Mouse (Mus musculus) cerebellum, adult 2 months (tissue): Measurements from ENCODE around the gene Gabra1. TPM values are rescaled to one million over a fixed set of nuclear protein-coding genes. Genes with fewer than 3 reads are reported as not detected.

Experiments used
- DNase-seq, 2 experiments: peaks; one replicate each; pipeline ENCODE4 v3.0.0; 2021
- H3K27ac ChIP-seq: fragments of 200-500 bp; 2 replicates; pipeline ENCODE4 v1.5.1; 2012; ENCODE audit warnings: low read length, control low read depth, inconsistent platforms; ENCODE audit not compliant: insufficient read depth
- H3K27me3 ChIP-seq: fragments of 200-500 bp; 2 replicates; pipeline ENCODE4 v1.6.1; 2012; ENCODE audit warnings: inconsistent platforms, mild to moderate bottlenecking, low read length, moderate library complexity; ENCODE audit not compliant: control insufficient read depth, insufficient read depth
- H3K4me1 ChIP-seq: fragments of 200-500 bp; 2 replicates; pipeline ENCODE4 v1.6.1; 2011; ENCODE audit warnings: low read length; ENCODE audit not compliant: control insufficient read depth, insufficient read depth
- H3K4me3 ChIP-seq: fragments of 200-500 bp; replicated peaks from 2 replicates; pipeline ENCODE3; 2011; ENCODE audit warnings: mild to moderate bottlenecking, low read depth, low read length, control low read depth; ENCODE audit not compliant: insufficient read depth
- CTCF ChIP-seq: fragments of 200-500 bp; IDR thresholded peaks from 2 replicates; pipeline ENCODE4 v1.5.1; 2011; ENCODE audit warnings: low read depth, mild to moderate bottlenecking, control low read depth, low read length, moderate library complexity, borderline replicate concordance; ENCODE audit not compliant: insufficient read depth
- POLR2A ChIP-seq: fragments of 200-500 bp; IDR thresholded peaks from 2 replicates; pipeline ENCODE4 v1.6.1; 2011; ENCODE audit warnings: low read length, control low read depth, borderline replicate concordance; ENCODE audit not compliant: insufficient read depth
- WGBS: fragments of 180-500 bp; shearing (Covaris S2); methylation state at CpG from one replicate; pipeline ENCODE4 v1.1.7; 2018; 5-methylcytosine and 5-hydroxymethylcytosine counted together
- polyA plus RNA-seq: library from polyadenylated mRNA; depleted of rRNA; stranded (reverse); fragments of >200 nt; gene quantifications from 2 replicates; pipeline ENCODE4 v1.2.3, GENCODE M21; 2012; rRNA removed

The Gabra1 gene
- polyA plus RNA-seq, 1 experiment, result 283 TPM

- no peak for TF ChIP-seq POLR2A
- no peak for TF ChIP-seq CTCF
- H3K27me3 ChIP-seq, result no peaks in the 10 kb centered on the region
- no peak for DNase-seq
Measured at GRCm38 (mm10) chr11:42109627-42110026, 73.1 kb downstream of the Gabra1 start.

GRCm38 (mm10) chr11:42095556-42095955 lies 87.2 kb downstream of the Gabra1 start:
- no peak for TF ChIP-seq POLR2A
- no peak for TF ChIP-seq CTCF
- Histone ChIP-seq H3K27ac (no peak overlapping the region), H3K27me3 (no peaks in the 10 kb centered on the region), H3K4me1 (no peaks in the 10 kb centered on the region), H3K4me3 (no peak overlapping the region)
- WGBS, result 92% methylated on average over 2 of the region's 2 CpGs
- DNase-seq, result no peak

More at GRCm38 (mm10) chr11:42109627-42110026, 73.1 kb downstream of the Gabra1 start:
- Histone ChIP-seq H3K4me1 (no peaks in the 10 kb centered on the region), H3K4me3 (no peak overlapping the region), H3K27ac (no peak overlapping the region)

Other genes starting within 250 kb of the Gabra1 start
- gene Gabrg2, start 182.1 kb downstream of the Gabra1 start, polyA plus RNA-seq, result 128 and 136 TPM in 2 replicates
- gene Gabra6, start 138.1 kb upstream of the Gabra1 start, polyA plus RNA-seq, result 425 and 513 TPM in 2 replicates
- 58.7 and 71.3 TPM in 2 replicates for gene Gabrb2, start 236.8 kb upstream of the Gabra1 start, polyA plus RNA-seq